Mouse (Mus musculus): ENCODE results near the gene Pde4c. TPM values are rescaled to one million over a fixed set of nuclear protein-coding genes. Genes with fewer than 3 reads are reported as not detected.
A peak's percentile ranks its signal among the peaks of the same experiment; 100 is the strongest.

Pde4c gene
- total and polyA plus RNA-seq, 3 experiments, result 2.3 to 6.5 (median 4.7) TPM

GRCm38 (mm10) chr8:70754043-70754870 lies 30.7 kb downstream of the Pde4c start, which contains the start of gene Rab3a (continued):
- TF ChIP-seq TCF12 (IDR thresholded peaks at IDR 0.05; ENCODE audit: low read depth, low read length) (no peak), USF2 (conservative IDR thresholded peaks at IDR 0.05; ENCODE audit: low read depth, low read length) (no peak), HCFC1 (IDR thresholded peaks at IDR 0.05; ENCODE audit: low read depth, low read length) (peak; percentile 71)

DNA sequence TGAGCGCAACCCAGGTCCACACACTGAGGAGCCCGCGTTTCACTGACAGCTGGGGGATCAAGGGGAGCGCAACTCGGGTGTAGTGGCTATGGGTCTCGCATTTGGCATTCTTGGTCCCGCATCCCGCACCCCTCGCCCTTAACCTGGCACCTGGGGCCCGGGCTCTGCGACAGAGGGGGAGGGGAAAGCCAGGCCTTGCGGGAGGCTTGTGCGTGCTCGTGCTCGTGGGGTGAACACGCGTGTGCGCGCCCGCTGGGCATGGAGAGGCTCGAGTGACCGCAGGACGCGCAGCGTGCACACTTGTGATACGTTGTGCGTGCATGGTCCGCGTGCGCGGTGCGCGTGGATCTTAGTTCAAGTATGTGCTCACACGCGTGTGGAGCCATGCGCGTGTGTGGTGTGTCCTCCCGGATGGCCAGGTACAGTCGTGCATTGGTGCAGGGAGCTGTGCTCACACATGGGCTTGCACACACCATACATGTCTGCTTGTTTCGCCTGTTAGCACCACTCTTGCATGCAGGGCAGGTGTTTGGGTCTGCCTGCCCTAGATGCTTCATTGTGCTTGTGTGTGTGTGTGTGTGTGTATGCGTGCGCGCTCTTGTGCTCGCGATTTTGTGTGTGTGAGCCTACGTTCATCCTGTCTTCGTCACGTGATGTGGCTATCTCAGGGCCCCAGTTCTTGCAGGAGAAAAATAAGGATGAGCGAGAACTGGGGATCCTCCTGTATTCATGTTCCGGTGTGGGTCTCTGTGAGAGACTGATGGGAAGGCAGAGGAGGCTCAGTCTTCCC lies 31.5 kb downstream of the Pde4c start:
- no peak for TF ChIP-seq USF1 (IDR thresholded peaks at IDR 0.05; ENCODE audit: low read depth, low read length)
- no peak for TF ChIP-seq CTCF (conservative IDR thresholded peaks at IDR 0.05 in 1 of 2, IDR thresholded peaks at IDR 0.05 in 1 of 2; ENCODE audit: low read depth in 2 of 2, low read length in 2 of 2)
- TF ChIP-seq ZNF384 (IDR thresholded peaks at IDR 0.05; ENCODE audit: low read depth, low read length), result no peak
- no peak for TF ChIP-seq MAX (IDR thresholded peaks at IDR 0.05; ENCODE audit: low read length)
- no peak for TF ChIP-seq RAD21 (IDR thresholded peaks at IDR 0.05; ENCODE audit: low read depth, low read length)
- no peak for TF ChIP-seq TBP (conservative IDR thresholded peaks at IDR 0.05; ENCODE audit: low read depth, low read length)
- TF ChIP-seq SMC3 (IDR thresholded peaks at IDR 0.05; ENCODE audit: low read depth, low read length), result no peak
- no peak for TF ChIP-seq CHD2 (IDR thresholded peaks at IDR 0.05; ENCODE audit: low read length)
- TF ChIP-seq NRF1 (IDR thresholded peaks at IDR 0.05; ENCODE audit: low read depth, low read length), result no peak
- no peak for TF ChIP-seq EP300 (IDR thresholded peaks at IDR 0.05; ENCODE audit: low read length)
- dilution Hi-C loops (cut with MboI; ENCODE audit: extremely low pct_ligation_motif_present, extremely low pct_unique_long_range_greater_than_20kb, low sequenced_read_pairs), result no loop called here
- no peaks in the 10 kb centered on the region for H3K79me2 ChIP-seq (replicated peaks; ENCODE audit: control insufficient read depth, extremely low read depth, insufficient read depth, poor library complexity, severe bottlenecking)
- H3K36me3 ChIP-seq (replicated peaks in 1 of 2; ENCODE audit: control insufficient read depth in 1 of 2, insufficient read depth in 1 of 2, low read length in 1 of 2), result peaks cover 20 to 36% of the 10 kb centered on the region in 2 experiments
- H3K27ac ChIP-seq (ENCODE audit: insufficient read depth, low read depth), result 0 out of 2 replicates have a peak overlapping the region, but pooled peaks have one; percentile 3
- H3K4me1 ChIP-seq (ENCODE audit: control insufficient read depth in 1 of 2, insufficient read depth in 2 of 2), result peaks cover 10 to 47% of the 10 kb centered on the region in 2 experiments
- no peaks in the 10 kb centered on the region for H3K9me3 ChIP-seq (replicated peaks; ENCODE audit: low read length)
- no peaks in the 10 kb centered on the region for H3K27me3 ChIP-seq (replicated peaks)
- H3K4me3 ChIP-seq (replicated peaks in 1 of 3; ENCODE audit: low read depth in 2 of 3, low read length in 2 of 3, poor library complexity in 1 of 3), result peak overlapping the region; percentile 47 to 73 (median 47)
- DNase-seq (ENCODE audit: extremely low read depth), result no peak
- peak overlapping the region; percentile 74 for H3K9ac ChIP-seq (ENCODE audit: insufficient read depth, low read depth)
- in situ Hi-C loops (cut with MboI; ENCODE audit: low pct_ligation_motif_present, low pct_unique_long_range_greater_than_20kb, low sequenced_read_pairs), result loop anchor here (5.0 kb wide), 1 partner anchor 38 kb away; the partner anchor contains the start of gene Gm3336
- peak overlapping the region; percentile 45 for H3K4me2 ChIP-seq (ENCODE audit: insufficient read depth, low read depth, poor library complexity, severe bottlenecking)

DNA sequence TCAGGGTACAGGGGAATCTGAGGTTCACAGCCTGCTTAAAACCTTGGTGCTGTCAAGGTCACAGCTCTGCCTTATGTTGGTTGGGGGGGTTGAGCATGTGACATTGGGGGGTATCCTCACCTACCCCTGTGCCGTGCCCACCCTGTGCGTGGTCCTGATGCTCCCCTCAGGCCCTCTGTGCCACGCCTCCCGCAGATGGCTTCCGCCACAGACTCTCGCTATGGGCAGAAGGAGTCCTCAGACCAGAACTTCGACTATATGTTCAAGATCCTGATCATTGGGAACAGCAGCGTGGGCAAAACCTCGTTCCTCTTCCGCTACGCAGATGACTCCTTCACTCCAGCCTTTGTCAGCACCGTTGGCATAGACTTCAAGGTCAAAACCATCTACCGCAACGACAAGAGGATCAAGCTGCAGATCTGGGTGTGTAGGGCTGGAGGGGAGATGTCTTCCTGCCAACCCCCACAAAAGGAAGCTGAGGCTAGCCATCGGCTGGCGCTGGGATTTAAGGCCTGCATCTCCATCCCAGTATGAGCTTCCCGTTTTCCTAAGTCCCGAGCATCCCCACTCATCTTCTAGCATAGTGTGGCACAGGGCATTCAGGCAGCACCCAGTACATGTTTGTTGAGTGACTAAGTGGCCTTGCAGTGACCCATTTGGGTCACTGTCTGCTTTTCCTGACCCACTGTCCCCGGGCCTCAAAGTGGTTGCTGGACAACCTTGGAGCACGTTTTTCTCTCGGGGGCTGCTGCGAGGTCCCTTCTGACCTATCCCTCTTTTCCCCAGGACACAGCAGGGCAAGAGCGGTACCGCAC lies 32.3 kb downstream of the Pde4c start:
- TF ChIP-seq ETS1 (conservative IDR thresholded peaks at IDR 0.05; ENCODE audit: low read depth, low read length) (no peak), MYC (IDR thresholded peaks at IDR 0.05; ENCODE audit: low read depth, low read length) (no peak), GABPA (IDR thresholded peaks at IDR 0.05; ENCODE audit: insufficient replicate concordance, low read depth, low read length) (no peak), RCOR1 (conservative IDR thresholded peaks at IDR 0.05; ENCODE audit: low read depth, low read length) (no peak), JUN (IDR thresholded peaks at IDR 0.05; ENCODE audit: insufficient read depth, low read depth, low read length) (no peak), RAD21 (IDR thresholded peaks at IDR 0.05; ENCODE audit: low read depth, low read length) (no peak)
- DNase-seq (ENCODE audit: extremely low read depth), result no peak
- Histone ChIP-seq H3K9me3 (replicated peaks; ENCODE audit: low read length) (no peaks in the 10 kb centered on the region), H3K9ac (ENCODE audit: insufficient read depth, low read depth) (no peak overlapping the region), H3K4me3 (replicated peaks in 1 of 3; ENCODE audit: low read depth in 2 of 3, low read length in 2 of 3, poor library complexity in 1 of 3) (no peak overlapping the region), H3K27ac (ENCODE audit: insufficient read depth, low read depth) (no peak overlapping the region), H3K36me3 (replicated peaks in 1 of 2; ENCODE audit: control insufficient read depth in 1 of 2, insufficient read depth in 1 of 2, low read length in 1 of 2) (peaks cover 20 to 35% of the 10 kb centered on the region in 2 experiments), H3K4me2 (ENCODE audit: insufficient read depth, low read depth, poor library complexity, severe bottlenecking) (no peak overlapping the region), H3K79me2 (replicated peaks; ENCODE audit: control insufficient read depth, extremely low read depth, insufficient read depth, poor library complexity, severe bottlenecking) (no peaks in the 10 kb centered on the region), H3K4me1 (ENCODE audit: control insufficient read depth in 1 of 2, insufficient read depth in 2 of 2) (peaks cover 8 to 43% of the 10 kb centered on the region in 2 experiments), H3K27me3 (replicated peaks) (no peaks in the 10 kb centered on the region)
- in situ Hi-C loops (cut with MboI; ENCODE audit: low pct_ligation_motif_present, low pct_unique_long_range_greater_than_20kb, low sequenced_read_pairs), result no loop called here
- dilution Hi-C loops (cut with MboI; ENCODE audit: extremely low pct_ligation_motif_present, extremely low pct_unique_long_range_greater_than_20kb, low sequenced_read_pairs), result no loop called here

All from CH12.LX (cell line).